Mouse (Mus musculus) myocyte (in vitro differentiated cells): ENCODE results near the gene Cdh3.

Source experiments
- CEBPB ChIP-seq: IDR thresholded peaks from 2 replicates; pipeline ENCODE4 v1.6.1; 2011; ENCODE audit warnings: mild to moderate bottlenecking, moderate library complexity; ENCODE audit not compliant: poor library complexity, insufficient read depth, severe bottlenecking
- E2F4 ChIP-seq: IDR thresholded peaks from one replicate; pipeline ENCODE4 v1.6.1; 2011; ENCODE audit warnings: mild to moderate bottlenecking, control low read depth, moderate library complexity; ENCODE audit not compliant: insufficient read depth
- MAX ChIP-seq: IDR thresholded peaks from one replicate; pipeline ENCODE4 v1.6.1; 2011; ENCODE audit warnings: low read depth, mild to moderate bottlenecking, control low read depth
- MYOD1 ChIP-seq, 3 experiments: IDR thresholded peaks; one replicate each; pipeline ENCODE4 v1.6.1; 2011; ENCODE audit warnings: control low read depth in 2 of 3, low read depth in 2 of 3, mild to moderate bottlenecking in 2 of 3, moderate library complexity in 1 of 3; ENCODE audit not compliant: insufficient read length in 2 of 3, control insufficient read depth in 1 of 3
- MYOG ChIP-seq, 3 experiments: IDR thresholded peaks; one replicate each; pipeline ENCODE4 v1.6.1; 2011; ENCODE audit warnings: control low read depth in 2 of 3, low read depth in 2 of 3, mild to moderate bottlenecking in 2 of 3; ENCODE audit not compliant: insufficient read length in 2 of 3, control insufficient read depth in 1 of 3, insufficient read depth in 1 of 3
- POLR2A ChIP-seq: IDR thresholded peaks from one replicate; pipeline ENCODE4 v1.6.1; 2011; ENCODE audit warnings: low read depth, mild to moderate bottlenecking, control low read depth, moderate library complexity; ENCODE audit not compliant: insufficient read length
- POLR2AphosphoS2 ChIP-seq: IDR thresholded peaks from one replicate; pipeline ENCODE4 v1.6.1; 2011; ENCODE audit warnings: low read depth, control low read depth; ENCODE audit not compliant: insufficient read length
- REST ChIP-seq: IDR thresholded peaks from one replicate; pipeline ENCODE4 v1.6.1; 2011; ENCODE audit warnings: mild to moderate bottlenecking, control low read depth, moderate library complexity; ENCODE audit not compliant: insufficient read depth, insufficient read length
- SRF ChIP-seq: IDR thresholded peaks from one replicate; pipeline ENCODE4 v1.6.1; 2011; ENCODE audit warnings: low read depth; ENCODE audit not compliant: control insufficient read depth, insufficient read length
- TCF12 ChIP-seq: IDR thresholded peaks from one replicate; pipeline ENCODE4 v1.6.1; 2011; ENCODE audit warnings: mild to moderate bottlenecking, control low read depth; ENCODE audit not compliant: poor library complexity, insufficient read depth, severe bottlenecking
- TCF3 ChIP-seq: IDR thresholded peaks from one replicate; pipeline ENCODE4 v1.6.1; 2011; ENCODE audit warnings: low read depth, control low read depth; ENCODE audit not compliant: insufficient read length
- USF1 ChIP-seq: IDR thresholded peaks from one replicate; pipeline ENCODE4 v1.6.1; 2011; ENCODE audit warnings: low read depth, mild to moderate bottlenecking, control low read depth, moderate library complexity

GRCm38 (mm10) chr8:106541002-106541401 lies 30.3 kb downstream of the Cdh3 start:
- TF ChIP-seq POLR2A: no peak
- no peak for TF ChIP-seq E2F4
- TF ChIP-seq TCF12: no peak
- TF ChIP-seq MYOG (IDR thresholded peaks at IDR 0.05; ENCODE audit: control insufficient read depth in 1 of 3, insufficient read depth in 1 of 3, insufficient read length in 2 of 3, low read depth in 2 of 3): no peak
- no peak for TF ChIP-seq TCF3
- TF ChIP-seq POLR2AphosphoS2: no peak
- no peak for TF ChIP-seq REST
- TF ChIP-seq MAX: no peak
- TF ChIP-seq CEBPB: no peak
- no peak for TF ChIP-seq MYOD1 (IDR thresholded peaks at IDR 0.05; ENCODE audit: control insufficient read depth in 1 of 3, insufficient read length in 2 of 3, low read depth in 2 of 3)
- no peak for TF ChIP-seq USF1
- TF ChIP-seq SRF: no peak
